Mouse (Mus musculus) small intestine, adult 2 months (tissue): ENCODE measurements around the gene Atp5j2. TPM values are rescaled to one million over a fixed set of nuclear protein-coding genes. Genes with fewer than 3 reads are reported as not detected.

Experiments used
- H3K27ac ChIP-seq: fragments of 200-500 bp; 2 replicates; pipeline ENCODE4 v1.5.1; 2012; ENCODE audit warnings: low read depth, low read length, control low read depth, inconsistent platforms; ENCODE audit not compliant: insufficient read depth
- H3K27me3 ChIP-seq: fragments of 200-500 bp; 2 replicates; pipeline ENCODE4 v1.6.1; 2012; ENCODE audit warnings: mild to moderate bottlenecking, moderate library complexity, low read length, inconsistent platforms; ENCODE audit not compliant: control insufficient read depth, insufficient read depth
- H3K36me3 ChIP-seq: fragments of 200-500 bp; 2 replicates; pipeline ENCODE4 v1.6.1; 2012; ENCODE audit warnings: mild to moderate bottlenecking, low read length, control low read depth, inconsistent platforms; ENCODE audit not compliant: control insufficient read depth, insufficient read depth
- H3K4me1 ChIP-seq: fragments of 200-500 bp; 2 replicates; pipeline ENCODE4 v1.6.1; 2012; ENCODE audit warnings: low read length, inconsistent platforms, mixed read lengths; ENCODE audit not compliant: control insufficient read depth, insufficient read depth, insufficient read length
- H3K4me3 ChIP-seq: fragments of 200-500 bp; 2 replicates; pipeline ENCODE4 v1.5.1; 2012; ENCODE audit warnings: low read depth, mild to moderate bottlenecking, control low read depth, inconsistent platforms, low read length, moderate library complexity
- CTCF ChIP-seq: fragments of 200-500 bp; IDR thresholded peaks from 2 replicates; pipeline ENCODE4 v1.5.1; 2012; ENCODE audit warnings: low read depth, mild to moderate bottlenecking, control low read depth, inconsistent platforms, low read length, moderate library complexity, mixed read lengths; ENCODE audit not compliant: insufficient replicate concordance, insufficient read length; ENCODE audit errors: extremely low read depth
- POLR2A ChIP-seq: fragments of 200-500 bp; IDR thresholded peaks from 2 replicates; pipeline ENCODE4 v1.6.1; 2012; ENCODE audit warnings: low read depth, mild to moderate bottlenecking, control low read depth, inconsistent platforms, low read length, moderate library complexity
- WGBS: fragments of 180-500 bp; shearing (Covaris S2); methylation state at CpG from one replicate; pipeline ENCODE4 v1.1.7; 2018; 5-methylcytosine and 5-hydroxymethylcytosine counted together
- polyA plus RNA-seq: library from polyadenylated mRNA; depleted of rRNA; stranded (reverse); fragments of >200 nt; gene quantifications from 2 replicates; pipeline ENCODE4 v1.2.3, GENCODE M21; 2012

The Atp5j2 gene
- polyA plus RNA-seq, 1 experiment = 140 TPM

- H3K27ac ChIP-seq = peak within 1 kb of the TSS; percentile 74
- peaks cover 7% of the 10 kb centered on the region for H3K4me1 ChIP-seq
- WGBS = under 1% methylated on average over 37 of the region's 37 CpGs
- TF ChIP-seq POLR2A (peak; percentile 64; the same call in 1 of the 2 replicates), CTCF (no peak)
- H3K4me3 ChIP-seq = peak within 1 kb of the TSS; percentile 84
- peaks cover 8% of the 10 kb centered on the region; the same call in 1 of the 2 replicates for H3K36me3 ChIP-seq
- no peaks in the 10 kb centered on the region for H3K27me3 ChIP-seq
These were observed 9.6 kb upstream of the Atp5j2 start, which contains the start of gene Zkscan14 for GRCm38 (mm10) chr5:145201321-145201991. TSS of gene Zkscan14 (minus strand) at chr5:145201868.

- no peaks in the 10 kb centered on the region for H3K27me3 ChIP-seq
- 54% methylated on average over 7 of the region's 7 CpGs for WGBS
These were observed 8.5 kb upstream of the Atp5j2 start for GRCm38 (mm10) chr5:145200387-145200786.

GRCm38 (mm10) chr5:145190875-145191798, 725 bp downstream of the Atp5j2 start:
- TF ChIP-seq CTCF = peak; percentile 3; the same call in 1 of the 2 replicates
- TF ChIP-seq POLR2A = peak; percentile 84
- Histone ChIP-seq H3K4me3 (peak overlapping the region; percentile 87), H3K36me3 (peaks cover 35% of the 10 kb centered on the region), H3K27ac (peak overlapping the region; percentile 85), H3K27me3 (no peaks in the 10 kb centered on the region), H3K4me1 (peaks cover 5% of the 10 kb centered on the region; the same call in 1 of the 2 replicates)
- WGBS = under 1% methylated on average over 41 of the region's 41 CpGs

More at GRCm38 (mm10) chr5:145200387-145200786, 8.5 kb upstream of the Atp5j2 start:
- H3K36me3 ChIP-seq = peaks cover 15% of the 10 kb centered on the region
- TF ChIP-seq CTCF (no peak), POLR2A (no peak)
- H3K4me1 ChIP-seq = peaks cover 2% of the 10 kb centered on the region
- H3K27ac ChIP-seq = peak overlapping the region; percentile 64
- H3K4me3 ChIP-seq = no peak overlapping the region

- H3K36me3 ChIP-seq = peaks cover 33% of the 10 kb centered on the region
- peak overlapping the region; percentile 87 for H3K4me3 ChIP-seq
- WGBS = 10% methylated on average over 5 of the region's 5 CpGs
- peak overlapping the region; percentile 84; the same call in 1 of the 2 replicates for H3K27ac ChIP-seq
- H3K4me1 ChIP-seq = peaks cover 6% of the 10 kb centered on the region; the same call in 1 of the 2 replicates
- H3K27me3 ChIP-seq = no peaks in the 10 kb centered on the region
- TF ChIP-seq CTCF (no peak), POLR2A (no peak)
These were observed 1.5 kb downstream of the Atp5j2 start for GRCm38 (mm10) chr5:145190373-145190772.

GRCm38 (mm10) chr5:145189416-145189815, 2.4 kb downstream of the Atp5j2 start:
- peaks cover 6% of the 10 kb centered on the region; the same call in 1 of the 2 replicates for H3K4me1 ChIP-seq
- no peaks in the 10 kb centered on the region for H3K27me3 ChIP-seq
- TF ChIP-seq POLR2A (no peak), CTCF (no peak)
- H3K4me3 ChIP-seq = no peak overlapping the region
- H3K36me3 ChIP-seq = peaks cover 32% of the 10 kb centered on the region
- WGBS = 67% methylated on average over 6 of the region's 6 CpGs
- no peak overlapping the region for H3K27ac ChIP-seq

- no peak for TF ChIP-seq POLR2A
- H3K27ac ChIP-seq = no peak overlapping the region
- H3K36me3 ChIP-seq = peaks cover 64% of the 10 kb centered on the region
- H3K27me3 ChIP-seq = no peaks in the 10 kb centered on the region
- WGBS = 89% methylated on average over 2 of the region's 2 CpGs
- H3K4me1 ChIP-seq = peaks cover 2% of the 10 kb centered on the region; the same call in 1 of the 2 replicates
- no peak overlapping the region for H3K4me3 ChIP-seq
These were observed 6.6 kb downstream of the Atp5j2 start for GRCm38 (mm10) chr5:145185244-145185643.

- Histone ChIP-seq H3K4me3 (no peak overlapping the region), H3K27me3 (no peaks in the 10 kb centered on the region), H3K4me1 (no peaks in the 10 kb centered on the region), H3K27ac (no peak overlapping the region), H3K36me3 (peaks cover 71% of the 10 kb centered on the region)
- TF ChIP-seq POLR2A (no peak), CTCF (no peak)
- WGBS = 79% methylated on average over 18 of the region's 18 CpGs
These were observed 13.3 kb downstream of the Atp5j2 start for GRCm38 (mm10) chr5:145178461-145178980.
